Mouse (Mus musculus) liver, embryonic 12.5 days (tissue): Measurements from ENCODE around the gene Dedd2. TPM values are rescaled to one million over a fixed set of nuclear protein-coding genes. Genes with fewer than 3 reads are reported as not detected.

ENCODE experiments used
- ATAC-seq: fragments of 200-750 bp; cut with Nextera tagmentation; 2 replicates; pipeline ENCODE4 v1.8.0; 2017; ENCODE audit warnings: moderate number of reproducible peaks, mild to moderate bottlenecking, moderate library complexity
- H3K27ac ChIP-seq: fragments of 300-500 bp; sonication (generic); 2 replicates; pipeline ENCODE4 v1.5.1; 2016; ENCODE audit warnings: mild to moderate bottlenecking
- H3K27me3 ChIP-seq: fragments of 300-500 bp; sonication (generic); replicated peaks from 2 replicates; pipeline ENCODE4 v1.6.1; 2016; ENCODE audit warnings: mild to moderate bottlenecking, moderate library complexity
- H3K36me3 ChIP-seq: fragments of 300-500 bp; sonication (generic); 2 replicates; pipeline ENCODE4 v1.6.1; 2016; ENCODE audit warnings: mild to moderate bottlenecking, moderate library complexity
- H3K4me1 ChIP-seq: fragments of 300-500 bp; sonication (generic); 2 replicates; pipeline ENCODE4 v1.6.1; 2016
- H3K4me2 ChIP-seq: fragments of 300-500 bp; sonication (generic); 2 replicates; pipeline ENCODE4 v1.6.1; 2016; ENCODE audit warnings: mild to moderate bottlenecking, moderate library complexity
- H3K4me3 ChIP-seq: fragments of 300-500 bp; sonication (generic); 2 replicates; pipeline ENCODE4 v1.5.1; 2016; ENCODE audit warnings: mild to moderate bottlenecking, moderate library complexity
- H3K9ac ChIP-seq: fragments of 300-500 bp; sonication (generic); 2 replicates; pipeline ENCODE4 v1.6.1; 2016; ENCODE audit warnings: mild to moderate bottlenecking, moderate library complexity
- H3K9me3 ChIP-seq: fragments of 300-500 bp; sonication (generic); replicated peaks from 2 replicates; pipeline ENCODE4 v1.6.1; 2016; ENCODE audit warnings: mild to moderate bottlenecking, moderate library complexity
- WGBS: fragments of 180-500 bp; shearing (Covaris S2); methylation state at CpG from one replicate; pipeline ENCODE4 v1.1.7; 2016; ENCODE audit not compliant: insufficient replicate concordance; 5-methylcytosine and 5-hydroxymethylcytosine counted together
- polyA plus RNA-seq: library from polyadenylated mRNA; unstranded; fragments of >200 nt; fragmentation: Nextera tagmentation; extraction: Ambion mirVana; gene quantifications from 2 replicates; pipeline ENCODE4 v1.2.1, GENCODE M21; 2016

Gene Dedd2
- polyA plus RNA-seq, 1 experiment from 2014 or later, result 31.4 TPM

DNA sequence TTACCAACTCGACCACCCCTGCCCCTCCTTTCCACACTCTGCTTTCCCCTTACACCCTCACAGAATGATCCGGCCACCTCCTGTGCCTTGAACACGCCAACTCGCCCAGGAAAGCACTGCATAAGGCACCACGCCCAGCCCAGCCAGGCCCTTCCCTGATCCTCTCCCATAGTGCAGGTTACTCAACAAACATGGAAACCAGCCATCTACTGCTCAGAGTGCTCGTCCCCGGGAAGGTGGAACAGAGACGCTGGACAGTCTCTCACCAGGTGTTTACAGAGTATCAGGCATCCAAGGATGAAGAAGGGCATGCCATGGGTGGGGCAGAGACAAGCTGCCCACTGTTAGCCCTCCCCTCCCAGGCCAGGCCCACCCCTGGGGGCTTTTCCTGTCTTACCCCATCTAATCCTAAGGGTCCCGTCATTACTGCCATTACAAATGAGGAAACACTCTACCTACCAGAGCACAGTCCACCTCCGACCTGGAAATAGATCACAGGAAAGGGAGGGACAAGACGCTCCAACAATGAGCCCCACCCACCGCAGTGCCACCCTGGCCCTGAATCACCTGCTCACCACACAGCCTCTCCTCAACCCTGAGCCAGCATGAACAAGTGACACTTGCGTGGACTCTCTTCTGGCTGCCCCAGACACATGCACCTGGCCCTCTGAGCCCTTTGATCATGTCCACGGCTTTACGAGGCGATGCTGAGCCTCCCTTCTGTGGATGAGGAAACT is 14.2 kb downstream of the Dedd2 start:
- no peak for ATAC-seq
- peaks cover 99% of the 10 kb centered on the region for H3K36me3 ChIP-seq
- H3K27me3 ChIP-seq, result no peaks in the 10 kb centered on the region
- no peak overlapping the region; the same call in 1 of the 2 replicates for H3K27ac ChIP-seq
- no peak overlapping the region for H3K9ac ChIP-seq
- H3K4me3 ChIP-seq, result no peak overlapping the region
- H3K4me2 ChIP-seq, result no peak overlapping the region
- no peaks in the 10 kb centered on the region for H3K9me3 ChIP-seq
- WGBS, result 77% methylated on average over 16 of the region's 16 CpGs
- H3K4me1 ChIP-seq, result peaks cover 72% of the 10 kb centered on the region

- no peak overlapping the region for H3K9ac ChIP-seq
- H3K4me1 ChIP-seq, result peaks cover 65% of the 10 kb centered on the region
- H3K4me3 ChIP-seq, result no peak overlapping the region
- no peaks in the 10 kb centered on the region for H3K27me3 ChIP-seq
- H3K36me3 ChIP-seq, result peaks cover 99% of the 10 kb centered on the region
- H3K4me2 ChIP-seq, result peak overlapping the region; percentile 29; the same call in 1 of the 2 replicates
- no peak for ATAC-seq
- peak overlapping the region; percentile 68 for H3K27ac ChIP-seq
- WGBS, result 45% methylated on average over 16 of the region's 16 CpGs
- no peaks in the 10 kb centered on the region for H3K9me3 ChIP-seq
Observed at GRCm38 (mm10) chr7:25205355-25206093, 14.9 kb downstream of the Dedd2 start.

DNA sequence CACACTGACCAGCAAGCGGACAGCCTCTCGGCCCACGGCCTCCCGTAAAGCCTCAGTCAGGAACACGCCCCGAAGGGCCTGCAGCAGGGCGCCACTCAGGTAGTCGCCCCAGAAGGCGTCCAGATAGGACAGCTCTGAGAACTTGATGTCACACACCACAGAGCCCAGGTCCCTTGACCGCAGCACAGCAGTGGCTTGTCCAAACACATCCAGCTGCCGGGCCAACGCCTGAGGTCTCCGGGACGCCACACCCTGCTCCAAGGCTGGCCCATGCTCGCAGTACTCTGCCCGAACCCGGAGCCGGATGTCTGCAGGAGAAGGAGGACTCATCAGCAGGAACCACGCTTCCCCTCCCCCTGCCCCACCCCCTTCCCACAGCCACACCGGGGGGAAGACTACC is 16.8 kb downstream of the Dedd2 start:
- H3K36me3 ChIP-seq, result peaks cover 86% of the 10 kb centered on the region
- peaks cover 46% of the 10 kb centered on the region for H3K4me1 ChIP-seq
- WGBS, result 87% methylated on average over 20 of the region's 20 CpGs
- no peaks in the 10 kb centered on the region for H3K27me3 ChIP-seq
- no peak overlapping the region for H3K4me2 ChIP-seq
- H3K9me3 ChIP-seq, result no peaks in the 10 kb centered on the region
- no peak overlapping the region for H3K4me3 ChIP-seq
- no peak overlapping the region for H3K27ac ChIP-seq
- ATAC-seq, result no peak
- no peak overlapping the region for H3K9ac ChIP-seq

DNA sequence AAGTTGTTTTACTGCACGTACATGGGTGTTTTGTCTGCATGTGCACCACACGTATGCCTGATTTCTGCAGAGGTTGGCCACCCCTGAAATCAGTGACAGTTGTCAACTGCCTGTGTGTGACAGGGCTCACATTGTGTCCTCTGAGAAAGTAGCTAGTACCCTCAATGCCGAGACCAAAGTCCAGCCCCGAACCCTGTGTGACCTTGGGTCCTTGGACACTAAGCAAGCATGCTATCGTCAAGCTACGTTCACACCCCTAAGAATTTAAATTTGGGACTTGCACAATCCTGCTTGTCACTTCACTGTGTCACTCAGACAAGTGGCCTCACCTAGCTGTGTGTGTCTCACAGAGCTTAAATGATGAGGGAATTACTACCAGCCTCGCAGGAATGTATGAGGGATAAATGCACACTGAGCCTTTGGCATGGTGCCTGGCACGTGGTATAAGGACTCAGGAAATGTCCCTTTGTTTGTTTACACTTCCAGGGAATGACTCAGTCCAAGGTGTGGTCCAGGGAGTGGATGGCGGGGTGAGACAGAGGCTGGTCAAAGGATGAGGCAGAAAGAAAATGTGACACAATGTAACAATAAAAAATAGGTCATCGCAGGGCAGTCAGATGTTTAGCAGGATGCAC is 22.9 kb downstream of the Dedd2 start:
- peaks cover 45% of the 10 kb centered on the region for H3K4me1 ChIP-seq

DNA sequence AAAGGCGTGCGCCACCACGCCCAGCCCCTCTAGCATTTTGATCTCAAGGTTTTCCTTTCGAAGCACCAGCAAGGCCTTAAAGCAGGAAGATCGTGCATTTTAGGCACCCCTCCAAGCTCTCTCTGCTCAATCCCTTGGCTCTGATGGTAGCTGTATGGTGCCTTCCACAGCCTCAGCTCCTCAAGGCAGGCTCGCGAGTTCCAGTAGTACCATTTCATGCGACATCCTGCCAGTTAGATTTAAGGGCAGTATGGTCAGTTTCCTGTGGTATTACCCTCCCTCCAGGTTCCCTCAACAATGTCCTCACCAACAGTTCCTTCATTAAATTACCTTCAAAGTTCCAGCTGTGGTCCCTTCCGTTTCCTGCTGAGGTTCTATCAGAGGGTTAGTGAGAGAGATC is 24.3 kb downstream of the Dedd2 start:
- no peak for ATAC-seq
- H3K27me3 ChIP-seq, result no peaks in the 10 kb centered on the region
- peaks cover 11% of the 10 kb centered on the region for H3K36me3 ChIP-seq
- H3K4me3 ChIP-seq, result no peak overlapping the region
- no peak overlapping the region for H3K9ac ChIP-seq
- peaks cover 45% of the 10 kb centered on the region for H3K4me1 ChIP-seq
- H3K4me2 ChIP-seq, result peak overlapping the region; percentile 36; the same call in 1 of the 2 replicates
- H3K27ac ChIP-seq, result peak overlapping the region; percentile 84
- H3K9me3 ChIP-seq, result no peaks in the 10 kb centered on the region
- WGBS, result 64% methylated on average over 9 of the region's 9 CpGs

More for the DNA sequence above, 22.9 kb downstream of the Dedd2 start:
- H3K27me3 ChIP-seq, result no peaks in the 10 kb centered on the region
- peaks cover 25% of the 10 kb centered on the region for H3K36me3 ChIP-seq
- peak; percentile 31; the same call in 1 of the 2 replicates for ATAC-seq
- no peak overlapping the region for H3K4me3 ChIP-seq
- no peaks in the 10 kb centered on the region for H3K9me3 ChIP-seq
- 66% methylated on average over 10 of the region's 10 CpGs for WGBS
- no peak overlapping the region for H3K4me2 ChIP-seq
- no peak overlapping the region for H3K9ac ChIP-seq
- H3K27ac ChIP-seq, result no peak overlapping the region

DNA sequence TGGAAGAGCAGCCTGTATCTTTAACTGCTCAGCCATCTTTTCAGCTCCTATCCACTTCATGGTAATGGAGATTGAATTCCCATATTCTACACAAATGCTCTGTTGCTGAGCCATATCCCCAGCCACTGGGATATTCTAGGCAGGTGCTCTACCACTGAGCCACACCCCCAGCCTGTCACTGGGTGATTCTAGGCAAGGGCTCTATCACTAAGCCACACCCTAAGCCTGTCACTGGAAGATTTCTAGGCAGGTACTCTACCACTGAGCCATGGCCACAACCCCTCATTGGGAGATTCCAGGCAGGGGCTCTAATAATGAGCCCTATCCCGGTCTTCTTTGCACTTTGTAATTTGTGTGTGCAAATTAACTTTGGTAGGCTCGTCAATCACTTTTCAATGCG is 25.3 kb downstream of the Dedd2 start:
- H3K4me2 ChIP-seq, result peak overlapping the region; percentile 36
- peaks cover 45% of the 10 kb centered on the region for H3K4me1 ChIP-seq
- 66% methylated on average over 3 of the region's 3 CpGs for WGBS
- ATAC-seq, result peak; percentile 99
- 0 out of 2 replicates have a peak overlapping the region, but pooled peaks have one; percentile 23 for H3K9ac ChIP-seq
- no peaks in the 10 kb centered on the region for H3K9me3 ChIP-seq
- no peak overlapping the region for H3K4me3 ChIP-seq
- no peaks in the 10 kb centered on the region for H3K27me3 ChIP-seq
- H3K36me3 ChIP-seq, result peaks cover 1% of the 10 kb centered on the region; the same call in 1 of the 2 replicates
- peak overlapping the region; percentile 84 for H3K27ac ChIP-seq

GRCm38 (mm10) chr7:25192110-25192509 is 28.3 kb downstream of the Dedd2 start:
- no peak overlapping the region for H3K4me3 ChIP-seq
- no peak overlapping the region for H3K27ac ChIP-seq
- no peaks in the 10 kb centered on the region for H3K36me3 ChIP-seq
- H3K27me3 ChIP-seq, result peaks cover 2% of the 10 kb centered on the region; the same call in 1 of the 2 replicates
- peaks cover 35% of the 10 kb centered on the region for H3K4me1 ChIP-seq
- no peaks in the 10 kb centered on the region for H3K9me3 ChIP-seq
- no peak for ATAC-seq
- no peak overlapping the region for H3K4me2 ChIP-seq
- 68% methylated on average over 8 of the region's 8 CpGs for WGBS
- no peak overlapping the region for H3K9ac ChIP-seq

DNA sequence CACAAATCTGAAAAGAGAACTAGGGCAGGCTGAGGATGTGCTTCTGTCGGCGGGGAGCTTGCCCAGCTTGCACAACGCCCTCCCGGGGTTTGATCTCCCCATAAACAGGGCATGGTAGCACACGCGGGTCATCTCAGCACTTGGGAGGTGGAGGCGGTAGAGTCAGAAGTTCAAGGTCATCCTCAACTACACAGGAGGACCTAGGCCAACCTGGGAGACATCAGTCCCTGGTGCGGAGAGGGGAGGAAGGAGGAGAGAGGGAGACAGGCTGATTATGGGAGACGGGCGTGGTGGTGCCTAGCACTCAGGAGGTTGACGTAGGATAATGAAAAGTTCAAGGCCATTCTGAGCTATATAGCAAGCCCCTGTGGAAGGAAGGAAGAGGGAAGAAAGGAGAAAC is 29.6 kb downstream of the Dedd2 start:
- H3K4me3 ChIP-seq, result no peak overlapping the region
- H3K36me3 ChIP-seq, result no peaks in the 10 kb centered on the region
- peaks cover 10% of the 10 kb centered on the region; the same call in 1 of the 2 replicates for H3K27me3 ChIP-seq
- no peak overlapping the region for H3K4me2 ChIP-seq
- no peaks in the 10 kb centered on the region for H3K9me3 ChIP-seq
- peaks cover 24% of the 10 kb centered on the region for H3K4me1 ChIP-seq
- no peak overlapping the region for H3K9ac ChIP-seq
- 67% methylated on average over 11 of the region's 11 CpGs for WGBS
- no peak for ATAC-seq
- no peak overlapping the region for H3K27ac ChIP-seq

GRCm38 (mm10) chr7:25187662-25188650 is 32.5 kb downstream of the Dedd2 start:
- ATAC-seq, result peak; percentile 68
- 28% methylated on average over 21 of the region's 21 CpGs for WGBS
- H3K9ac ChIP-seq, result no peak overlapping the region

DNA sequence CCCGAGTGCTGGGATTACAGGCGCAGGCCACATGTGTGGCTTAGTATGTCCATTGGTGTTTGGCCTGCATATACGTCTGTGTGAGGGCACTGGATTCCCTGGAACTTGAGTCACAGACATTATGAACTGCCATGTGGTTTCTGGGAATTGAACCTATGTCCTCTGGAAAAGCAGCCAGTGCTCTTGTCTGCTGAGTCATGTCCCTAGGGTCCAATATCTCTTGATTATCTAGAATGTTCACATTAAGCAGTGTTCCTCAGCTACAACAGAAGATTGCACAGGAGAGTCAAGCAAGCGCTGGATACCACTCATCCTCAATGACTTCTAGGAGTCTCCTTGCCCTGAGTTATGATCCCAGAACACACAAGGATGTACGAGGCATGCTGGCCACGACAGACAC is 36.3 kb downstream of the Dedd2 start:
- Histone ChIP-seq H3K9ac (no peak overlapping the region), H3K4me2 (no peak overlapping the region), H3K4me3 (no peak overlapping the region), H3K27me3 (peaks cover 74% of the 10 kb centered on the region), H3K27ac (no peak overlapping the region), H3K4me1 (peaks cover 39% of the 10 kb centered on the region), H3K36me3 (no peaks in the 10 kb centered on the region), H3K9me3 (no peaks in the 10 kb centered on the region)
- no peak for ATAC-seq
- 56% methylated on average over 6 of the region's 6 CpGs for WGBS

More at GRCm38 (mm10) chr7:25187662-25188650, 32.5 kb downstream of the Dedd2 start:
- Histone ChIP-seq H3K4me2 (no peak overlapping the region), H3K36me3 (no peaks in the 10 kb centered on the region), H3K27ac (no peak overlapping the region), H3K9me3 (no peaks in the 10 kb centered on the region), H3K27me3 (peaks cover 38% of the 10 kb centered on the region), H3K4me3 (no peak overlapping the region), H3K4me1 (0 out of 2 replicates have a peak, but pooled peaks cover 8% of the 10 kb centered on the region)

DNA sequence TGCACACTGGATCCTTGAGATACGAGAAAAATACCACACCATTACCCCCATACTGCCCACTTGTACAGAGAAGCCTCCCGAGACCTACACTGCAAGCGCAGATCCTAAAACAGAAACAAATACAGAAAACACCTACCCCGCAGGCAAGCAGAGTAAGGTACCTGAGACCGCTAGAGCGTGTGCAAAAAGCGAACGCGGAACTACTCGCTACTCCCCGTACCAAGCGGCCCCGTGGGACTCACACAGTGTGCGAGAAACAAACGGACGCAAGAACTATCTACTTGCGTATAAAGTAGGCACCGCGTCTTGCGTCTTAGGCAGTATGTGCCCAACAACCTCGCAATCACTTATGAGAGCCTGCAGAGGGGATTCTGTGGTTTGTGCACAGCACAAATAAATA is 38.6 kb downstream of the Dedd2 start:
- Histone ChIP-seq H3K4me3 (peak overlapping the region; percentile 7; the same call in 1 of the 2 replicates), H3K27me3 (peaks cover 97% of the 10 kb centered on the region), H3K9ac (no peak overlapping the region), H3K9me3 (no peaks in the 10 kb centered on the region), H3K36me3 (no peaks in the 10 kb centered on the region), H3K4me1 (peaks cover 48% of the 10 kb centered on the region), H3K27ac (no peak overlapping the region), H3K4me2 (peak overlapping the region; percentile 67)
- WGBS, result 15% methylated on average over 21 of the region's 21 CpGs
- ATAC-seq, result peak; percentile 24; the same call in 1 of the 2 replicates
